Mouse (Mus musculus) right cerebral cortex, postnatal 14 days (tissue): ENCODE measurements at regions not wholly inside any gene's neighbourhood (a gene's known extent, or its start where the extent isn't known, plus 50 kb on each side); places are given as distances from the start of the nearest gene placed in this dataset.

Source experiments
- DNase-seq: peaks from one replicate; pipeline ENCODE4 v3.0.0; 2022

- no peak for DNase-seq
These were observed 148.8 kb downstream of the Ttc32 start for GRCm38 (mm10) chr12:9178626-9179025.

- DNase-seq: no peak
These were observed 150.9 kb downstream of the Ttc32 start for GRCm38 (mm10) chr12:9180677-9181076.

DNA sequence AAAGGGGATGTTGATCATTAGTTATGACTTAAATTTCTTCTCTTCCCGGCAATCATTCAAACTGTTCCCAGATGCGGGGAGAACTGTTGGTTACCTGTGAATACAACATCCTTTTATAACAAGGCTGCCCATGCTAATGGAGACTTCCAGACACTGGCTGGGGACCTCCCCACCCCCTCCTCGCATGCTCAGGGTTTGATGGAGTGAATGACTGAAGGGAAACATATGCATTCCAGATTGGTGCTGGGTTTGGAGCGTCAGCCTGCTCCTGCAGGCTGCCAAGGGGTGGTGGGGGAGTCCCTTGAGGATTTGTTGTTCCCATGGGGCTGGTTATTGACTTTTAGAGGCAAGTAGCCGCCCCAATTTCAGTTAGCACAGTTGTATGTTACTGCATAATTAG lies 161.9 kb downstream of the Ttc32 start:
- no peak for DNase-seq

GRCm38 (mm10) chr12:9199321-9199720 lies 169.5 kb downstream of the Ttc32 start:
- DNase-seq: no peak

DNA sequence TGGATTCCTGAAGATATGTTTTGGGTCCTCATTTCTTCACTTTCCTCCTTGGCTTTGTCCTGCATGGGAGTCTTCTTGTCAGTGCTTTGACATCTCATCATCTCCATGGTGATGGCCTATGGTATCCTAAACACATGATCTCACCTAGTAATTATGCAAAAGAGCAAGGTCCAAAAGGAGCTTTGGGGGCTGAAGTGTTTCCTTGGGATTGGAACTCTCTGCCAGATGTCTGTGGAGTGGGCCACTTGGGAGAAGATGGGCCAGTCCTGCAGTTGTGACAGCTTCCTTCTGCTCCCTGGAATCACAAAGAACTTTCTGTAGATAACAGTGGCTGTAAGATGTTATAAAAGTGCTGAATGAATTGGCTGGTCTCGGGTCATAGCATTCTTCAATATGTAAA lies 182.4 kb downstream of the Ttc32 start:
- no peak for DNase-seq

- no peak for DNase-seq
These were observed 195.2 kb downstream of the Ttc32 start for GRCm38 (mm10) chr12:9224971-9225370.

- no peak for DNase-seq
These were observed 198.1 kb downstream of the Ttc32 start for GRCm38 (mm10) chr12:9227901-9228300.

DNA sequence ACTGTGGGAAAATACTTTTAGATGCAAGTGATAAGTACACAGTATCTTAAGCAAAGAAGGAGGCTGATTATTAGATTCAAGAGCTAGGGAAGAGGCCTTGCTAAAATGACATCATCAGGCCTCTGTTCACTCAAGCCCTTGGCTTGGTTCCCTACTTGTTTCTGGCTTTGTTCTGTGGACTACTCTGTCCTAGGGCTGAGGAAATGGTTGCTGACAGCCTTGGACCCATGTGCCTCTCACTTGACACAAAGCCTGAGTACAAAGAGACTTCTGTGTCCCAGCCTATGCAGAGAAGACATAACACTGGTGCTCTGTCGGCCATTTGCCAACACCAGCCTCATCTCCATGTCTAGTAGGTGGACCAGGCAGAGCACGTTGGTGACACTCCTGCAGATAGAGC lies 198.7 kb downstream of the Ttc32 start:
- no peak for DNase-seq

DNA sequence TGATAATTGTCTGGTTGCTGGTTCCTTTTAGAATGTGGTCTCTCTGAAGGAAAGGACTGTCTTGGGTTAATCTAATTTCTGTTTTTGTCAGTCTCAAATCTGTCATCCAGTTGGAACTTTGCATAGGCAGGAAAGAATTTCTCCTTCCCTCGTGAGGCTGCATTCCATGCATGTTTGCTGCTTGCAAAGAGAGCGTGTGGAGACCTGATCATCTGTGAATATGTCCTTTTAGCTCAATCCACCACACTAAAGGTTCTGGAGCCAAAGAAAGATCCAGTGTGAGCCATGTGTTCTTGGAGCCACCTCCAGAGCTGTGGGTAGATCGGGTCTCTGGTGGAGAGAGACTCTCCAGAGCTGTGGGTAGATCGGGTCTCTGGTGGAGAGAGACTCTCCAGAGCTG lies 200.2 kb downstream of the Ttc32 start:
- no peak for DNase-seq

DNA sequence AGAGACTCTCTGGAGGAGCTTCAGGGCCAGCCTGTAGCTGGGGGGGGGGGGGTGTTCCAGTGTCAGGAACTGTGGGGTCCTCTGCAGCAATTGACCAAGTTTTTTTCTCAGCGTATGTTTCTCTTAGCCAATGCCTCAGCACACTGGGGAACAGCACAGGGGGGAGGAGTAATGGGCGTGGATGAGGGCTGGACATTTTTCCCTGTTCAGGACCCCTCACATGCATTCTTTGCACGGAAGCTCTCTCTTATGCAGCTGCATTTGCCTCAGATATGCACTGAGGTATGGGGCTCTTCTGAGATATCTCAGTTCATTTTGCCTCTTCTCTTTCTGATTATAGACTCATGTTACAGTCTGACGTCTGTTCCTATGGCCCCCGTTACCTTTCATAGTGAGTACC lies 200.8 kb downstream of the Ttc32 start:
- no peak for DNase-seq

DNA sequence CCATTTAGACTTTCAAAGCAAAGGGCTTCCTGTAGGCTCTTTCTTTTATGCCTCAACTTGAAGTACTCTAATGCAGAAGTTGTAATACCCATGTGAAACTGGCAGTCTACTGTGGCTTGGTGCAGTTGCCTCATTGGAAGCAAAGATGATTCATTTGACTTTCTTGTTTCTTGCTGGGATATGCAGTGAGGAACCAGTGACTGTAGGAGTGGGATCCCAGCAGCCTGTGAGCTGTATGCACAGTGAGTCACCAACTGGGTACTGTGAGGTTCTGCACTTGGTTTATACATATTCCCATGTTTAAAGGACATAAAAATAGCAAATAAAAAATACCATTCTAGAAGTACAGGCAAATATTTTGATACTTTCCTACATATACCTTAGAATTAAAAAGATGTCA lies 202.6 kb downstream of the Ttc32 start:
- no peak for DNase-seq

- DNase-seq: no peak
These were observed 206.1 kb downstream of the Ttc32 start for GRCm38 (mm10) chr12:9235866-9236265.

DNA sequence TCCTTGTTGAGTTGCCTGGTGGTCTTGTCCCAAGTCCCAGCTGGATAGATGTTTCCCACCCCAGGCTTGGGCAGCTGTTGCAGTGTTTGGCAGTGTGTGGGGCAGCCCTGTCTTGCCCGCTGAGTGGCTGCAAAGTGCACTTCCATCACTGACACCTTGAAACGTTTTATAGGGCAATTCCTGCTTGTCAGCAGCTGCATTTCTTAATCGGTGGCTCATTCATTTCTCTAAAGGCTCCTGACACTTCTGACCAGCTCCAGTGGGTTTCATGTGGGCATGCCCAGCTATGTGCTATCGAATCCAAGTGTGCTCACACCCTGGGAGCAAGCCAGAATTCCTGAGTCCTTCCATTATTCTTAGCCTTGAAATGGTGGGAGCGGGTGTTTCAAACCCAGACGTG lies 207.7 kb downstream of the Ttc32 start:
- no peak for DNase-seq

DNA sequence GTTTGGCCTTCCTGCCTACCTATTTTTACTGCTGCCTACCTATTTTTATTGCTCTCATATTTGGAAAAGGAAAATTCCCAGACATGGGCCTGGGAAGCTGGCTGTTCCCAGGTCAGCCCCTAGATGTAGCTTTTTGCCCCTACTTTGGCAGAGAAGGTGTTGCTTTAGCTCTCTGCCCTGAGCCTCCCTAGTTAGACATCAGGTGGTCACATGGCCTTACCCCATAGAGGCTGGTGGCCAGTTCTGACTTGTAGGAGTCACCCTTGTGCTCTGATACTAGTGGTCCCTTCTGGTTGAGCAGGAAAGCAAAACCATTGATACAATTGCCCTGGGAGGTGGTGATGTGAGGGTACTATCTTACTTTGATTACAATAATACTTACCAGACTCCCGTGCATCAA lies 208.2 kb downstream of the Ttc32 start:
- no peak for DNase-seq

- DNase-seq: no peak
These were observed 217.7 kb downstream of the Ttc32 start for GRCm38 (mm10) chr12:9247506-9247905.

- DNase-seq: peak; percentile 37
These were observed 222.0 kb downstream of the Ttc32 start for GRCm38 (mm10) chr12:9251772-9252171.

GRCm38 (mm10) chr12:9253306-9254074 lies 223.7 kb downstream of the Ttc32 start:
- no peak for DNase-seq

GRCm38 (mm10) chr12:9254301-9254860 lies 224.6 kb downstream of the Ttc32 start:
- DNase-seq: no peak

GRCm38 (mm10) chr12:9255661-9256486 lies 226.1 kb downstream of the Ttc32 start:
- no peak for DNase-seq

GRCm38 (mm10) chr12:9256487-9256820 lies 226.7 kb downstream of the Ttc32 start:
- DNase-seq: no peak

GRCm38 (mm10) chr12:9258221-9258620 lies 228.4 kb downstream of the Ttc32 start:
- no peak for DNase-seq

DNA sequence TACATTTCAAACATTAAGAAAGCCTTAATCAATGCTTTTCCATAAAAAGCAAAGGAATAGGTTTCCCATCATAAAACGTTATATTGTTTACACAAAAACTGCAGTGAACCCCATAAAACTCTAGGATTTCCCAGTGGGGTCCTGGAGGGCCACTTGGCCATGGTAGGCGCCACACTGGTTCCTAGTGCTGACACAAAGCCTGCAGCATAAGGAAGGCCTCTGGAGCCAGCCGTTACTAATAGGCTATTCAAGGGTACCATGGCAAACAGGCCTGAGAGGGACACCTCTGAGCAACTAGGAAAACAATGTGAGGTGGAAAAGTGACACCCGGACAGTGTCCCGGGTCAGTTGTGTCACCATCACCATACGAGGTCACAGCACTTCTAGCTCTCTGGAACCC lies 231.9 kb downstream of the Ttc32 start:
- DNase-seq: no peak

- DNase-seq: no peak
These were observed 236.4 kb downstream of the Ttc32 start for GRCm38 (mm10) chr12:9266221-9266620.

DNA sequence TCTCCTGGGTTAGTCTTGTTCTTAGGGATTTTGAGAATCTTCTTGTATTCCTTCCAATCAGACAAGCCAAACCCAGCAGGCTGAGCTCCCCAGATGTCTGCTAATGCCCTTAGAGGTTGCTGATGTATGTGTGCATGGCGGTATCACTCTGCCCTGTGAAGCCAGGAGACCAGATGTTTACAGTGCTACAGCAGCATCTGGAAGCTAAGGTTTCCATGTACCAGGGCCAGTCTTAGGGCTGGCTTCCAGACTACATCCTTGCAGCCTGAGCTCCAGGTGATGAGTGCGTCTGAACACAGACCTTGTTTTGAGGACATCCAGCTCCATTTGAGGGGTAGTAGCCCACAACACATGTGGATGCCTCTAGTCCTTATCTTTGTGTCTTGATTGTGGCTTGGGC lies 241.7 kb downstream of the Ttc32 start:
- no peak for DNase-seq
